Mouse (Mus musculus): ENCODE data around the gene Gm10471. TPM values are rescaled to one million over a fixed set of nuclear protein-coding genes. Genes with fewer than 3 reads are reported as not detected.
"Not testable (repeated sequence)": the region's sequence is repeated elsewhere in the genome, so short reads cannot be mapped to it uniquely, and the experiment has no call there.

The Gm10471 gene
- polyA plus RNA-seq (2012; ENCODE audit: insufficient read depth, insufficient read length, missing spikeins): not detected in 2 replicates

GRCm38 (mm10) chr5:26089191-26089590 lies at the start of gene Gm10471:
TSS of gene Gm10471 (minus strand) at chr5:26089291.
- not testable (repeated sequence) for H3K4me1 ChIP-seq (ENCODE audit: control insufficient read depth, insufficient read depth, insufficient read length, low read length); H3K4me3 ChIP-seq (ENCODE audit: insufficient read depth, low read depth, low read length); H3K27ac ChIP-seq (replicated peaks; ENCODE audit: low read depth, low read length)

GRCm38 (mm10) chr5:26121321-26121720 lies 32.2 kb upstream of the Gm10471 start, which contains the start of gene Gm10220:
TSS of gene Gm10220 (minus strand) at chr5:26121421.
- not testable (repeated sequence) for H3K4me1 ChIP-seq (ENCODE audit: control insufficient read depth, insufficient read depth, insufficient read length, low read length); H3K27ac ChIP-seq (replicated peaks; ENCODE audit: low read depth, low read length); H3K4me3 ChIP-seq (ENCODE audit: insufficient read depth, low read depth, low read length)

- H3K4me1 ChIP-seq (ENCODE audit: control insufficient read depth, insufficient read depth, insufficient read length, low read length); H3K4me3 ChIP-seq (ENCODE audit: insufficient read depth, low read depth, low read length); H3K27ac ChIP-seq (replicated peaks; ENCODE audit: low read depth, low read length): not testable (repeated sequence)
Measured at GRCm38 (mm10) chr5:26105262-26105661, 16.2 kb upstream of the Gm10471 start, which contains the start of gene 5031410I06Rik. TSS of gene 5031410I06Rik (minus strand) at chr5:26105362.

DNA sequence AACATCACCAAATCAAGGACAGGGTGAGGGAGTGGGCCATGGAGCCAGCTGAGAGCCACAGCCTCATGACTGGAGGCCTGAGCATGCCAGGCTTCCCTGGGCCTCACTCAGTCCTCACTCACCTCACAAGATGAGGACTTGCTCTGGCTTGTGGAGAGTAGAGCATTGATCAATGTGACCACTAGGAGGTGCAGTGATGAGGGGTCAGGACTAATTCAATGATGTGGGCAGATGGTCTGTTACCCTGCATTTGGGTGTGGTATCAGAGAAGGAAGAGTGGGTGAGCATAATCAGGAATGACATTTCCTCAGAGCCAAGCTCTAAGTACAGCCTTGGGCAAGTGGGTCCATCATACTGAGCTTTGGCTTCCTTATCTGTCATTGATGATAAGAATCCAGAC lies 10.1 kb downstream of the Gm10471 start:
- H3K4me3 ChIP-seq (ENCODE audit: insufficient read depth, low read depth, low read length); H3K4me1 ChIP-seq (ENCODE audit: control insufficient read depth, insufficient read depth, insufficient read length, low read length); H3K27ac ChIP-seq (replicated peaks; ENCODE audit: low read depth, low read length): not testable (repeated sequence)

- no peak overlapping the region for H3K4me3 ChIP-seq (ENCODE audit: insufficient read depth, low read depth, low read length)
- H3K27ac ChIP-seq (replicated peaks; ENCODE audit: low read depth, low read length): no peak overlapping the region
- no peaks in the 10 kb centered on the region for H3K4me1 ChIP-seq (ENCODE audit: control insufficient read depth, insufficient read depth, insufficient read length, low read length)
Measured at GRCm38 (mm10) chr5:26070716-26071115, 18.4 kb downstream of the Gm10471 start.

DNA sequence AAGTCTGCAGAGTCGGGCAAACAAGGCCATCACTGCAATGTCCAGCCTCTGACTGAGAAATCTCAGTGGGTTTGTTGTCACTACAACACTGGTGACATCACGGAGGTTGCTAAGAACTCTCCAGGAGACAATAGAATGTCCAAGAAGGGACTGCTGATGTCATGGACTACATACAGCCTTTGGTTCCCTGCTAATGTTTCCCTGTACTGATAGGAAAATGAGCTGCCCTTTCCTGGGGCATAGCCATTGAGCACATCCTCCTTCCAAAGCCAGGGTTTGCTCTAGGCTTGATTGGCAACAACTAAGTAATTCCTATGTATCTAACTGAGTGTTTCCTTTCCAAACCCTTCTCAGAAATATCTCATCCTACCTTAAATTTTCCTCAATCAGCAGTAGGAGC lies 30.6 kb downstream of the Gm10471 start, which contains the start of gene Gm7347:
TSS of gene Gm7347 (minus strand) at position 101 of the 400 bp plus-strand sequence.
- not testable (repeated sequence) for H3K4me1 ChIP-seq (ENCODE audit: control insufficient read depth, insufficient read depth, insufficient read length, low read length); H3K4me3 ChIP-seq (ENCODE audit: insufficient read depth, low read depth, low read length); H3K27ac ChIP-seq (replicated peaks; ENCODE audit: low read depth, low read length)

DNA sequence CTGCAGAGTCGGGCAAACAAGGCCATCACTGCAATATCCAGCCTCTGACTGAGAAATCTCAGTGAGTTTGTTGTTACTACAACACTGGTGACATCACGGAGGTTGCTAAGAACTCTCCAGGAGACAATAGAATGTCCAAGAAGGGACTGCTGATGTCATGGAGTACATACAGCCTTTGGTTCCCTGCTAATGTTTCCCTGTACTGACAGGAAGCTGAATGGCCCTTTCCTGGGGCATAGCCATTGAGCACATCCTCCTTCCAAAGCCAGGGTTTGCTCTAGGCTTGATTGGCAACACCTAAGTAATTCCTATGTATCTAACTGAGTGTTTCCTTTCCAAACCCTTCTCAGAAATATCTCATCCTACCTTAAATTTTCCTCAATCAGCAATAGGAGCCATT lies 49.6 kb downstream of the Gm10471 start, which contains the start of gene Speer4a:
TSS of gene Speer4a (minus strand) at position 101 of the 400 bp plus-strand sequence.
- H3K4me3 ChIP-seq (ENCODE audit: insufficient read depth, low read depth, low read length); H3K4me1 ChIP-seq (ENCODE audit: control insufficient read depth, insufficient read depth, insufficient read length, low read length); H3K27ac ChIP-seq (replicated peaks; ENCODE audit: low read depth, low read length): not testable (repeated sequence)

Other genes starting within 250 kb of the Gm10471 start
- not detected in 2 replicates for gene Gm21663, start 146.9 kb downstream of the Gm10471 start, polyA plus RNA-seq (2012; ENCODE audit: insufficient read depth, insufficient read length, missing spikeins)
- gene Gm21671, start 134.9 kb downstream of the Gm10471 start, polyA plus RNA-seq (2012; ENCODE audit: insufficient read depth, insufficient read length, missing spikeins): not detected in 2 replicates
- gene Gm21680, start 116.6 kb downstream of the Gm10471 start, polyA plus RNA-seq (2012; ENCODE audit: insufficient read depth, insufficient read length, missing spikeins): not detected in 2 replicates
- not detected in 2 replicates for gene Gm21698, start 100.6 kb downstream of the Gm10471 start, polyA plus RNA-seq (2012; ENCODE audit: insufficient read depth, insufficient read length, missing spikeins)
- gene Gm1979, start 84.5 kb downstream of the Gm10471 start, polyA plus RNA-seq (2012; ENCODE audit: insufficient read depth, insufficient read length, missing spikeins): not detected in 2 replicates
- not detected in 2 replicates for gene Gm5862, start 66.4 kb downstream of the Gm10471 start, polyA plus RNA-seq (2012; ENCODE audit: insufficient read depth, insufficient read length, missing spikeins)
- not detected in 2 replicates for gene Speer4a, start 49.7 kb downstream of the Gm10471 start, polyA plus RNA-seq (2012; ENCODE audit: insufficient read depth, insufficient read length, missing spikeins)
- not detected in 2 replicates for gene Gm7347, start 30.7 kb downstream of the Gm10471 start, polyA plus RNA-seq (2012; ENCODE audit: insufficient read depth, insufficient read length, missing spikeins)
- not detected in 2 replicates for gene 5031410I06Rik, start 16.1 kb upstream of the Gm10471 start, polyA plus RNA-seq (2012; ENCODE audit: insufficient read depth, insufficient read length, missing spikeins)
- gene Gm10220, start 32.1 kb upstream of the Gm10471 start, polyA plus RNA-seq (2012; ENCODE audit: insufficient read depth, insufficient read length, missing spikeins): not detected in 2 replicates
- gene Gm7361, start 168.4 kb upstream of the Gm10471 start, polyA plus RNA-seq (2012; ENCODE audit: insufficient read depth, insufficient read length, missing spikeins): not detected in 2 replicates

Measured in brown adipose tissue, adult 24 weeks (tissue).